ENCODE assay signal across 16 mouse cellular contexts in genomic region chr3:49527642-49528041, GRCm38 (mm10).
"Had no signal": no experiment of that assay in that cellular context is flagged by ENCODE, and none has a peak within 500 bp of the region (broad histone marks: within the 10 kb centered on the region; RNA-seq: fewer than 3 reads in every experiment).

No protein-coding gene starts in this region.

- H3K4me3 ChIP-seq: neural tube, embryonic 13.5 days; neural tube, embryonic 15.5 days; stomach, embryonic 15.5 days had no signal

- H3K9me3 ChIP-seq: neural tube, embryonic 13.5 days; neural tube, embryonic 15.5 days; stomach, embryonic 15.5 days had no signal

- H3K4me2 ChIP-seq: neural tube, embryonic 13.5 days; neural tube, embryonic 15.5 days; stomach, embryonic 15.5 days had no signal

- H3K36me3 ChIP-seq: neural tube, embryonic 13.5 days; neural tube, embryonic 15.5 days; stomach, embryonic 15.5 days had no signal

- DNase-seq: retina, postnatal 1 day; right cerebral cortex, adult 18-20 months; right cerebral cortex, postnatal 14 days; right cerebral cortex, postnatal 25 days; right cerebral cortex, postnatal 4 days; spleen, adult 18-20 months; thymus, adult 18-20 months; thymus, adult 2 months; thymus, postnatal 14 days; thymus, postnatal 25 days; thymus, postnatal 36 days; thymus, postnatal 4 days had no signal

- H3K27ac ChIP-seq: neural tube, embryonic 13.5 days; neural tube, embryonic 15.5 days; stomach, embryonic 15.5 days; stomach, postnatal 0 days had no signal

- H3K27me3 ChIP-seq: neural tube, embryonic 13.5 days; neural tube, embryonic 15.5 days; stomach, embryonic 15.5 days had no signal

- H3K9ac ChIP-seq: neural tube, embryonic 13.5 days; neural tube, embryonic 15.5 days; stomach, embryonic 15.5 days had no signal

- H3K4me1 ChIP-seq: neural tube, embryonic 13.5 days; neural tube, embryonic 15.5 days; stomach, embryonic 15.5 days had no signal
